In genomic region chr17:48065081-48065501, GRCm38 (mm10) we compare ENCODE assay signal across 17 mouse cellular contexts. TPM values are rescaled to one million over a fixed set of nuclear protein-coding genes. Genes with fewer than 3 reads are reported as not detected.
DNase-seq lines count a peak whose midpoint lies in the region; ATAC-seq lines count a peak whose summit lies in the region.
"Had no signal": no experiment of that assay in that cellular context is flagged by ENCODE, and none has a peak within 500 bp of the region (broad histone marks: within the 10 kb centered on the region; RNA-seq: fewer than 3 reads in every experiment).

No protein-coding gene starts in this region.

- H3K27ac ChIP-seq in forebrain, embryonic 13.5 days: peak overlapping the region; percentile 23; the same call in 1 of the 2 replicates
- H3K27ac ChIP-seq in midbrain, embryonic 12.5 days (replicated peaks): no peak overlapping the region
- H3K27ac ChIP-seq: liver, embryonic 15.5 days had no signal

- 0 out of 2 replicates have a peak, but pooled peaks cover 4% of the 10 kb centered on the region for H3K27me3 ChIP-seq in forebrain, embryonic 13.5 days
- H3K27me3 ChIP-seq in midbrain, embryonic 12.5 days: peaks cover 9% of the 10 kb centered on the region
- H3K27me3 ChIP-seq: liver, embryonic 15.5 days had no signal

- intact Hi-C loops in left cerebral cortex, postnatal 36 days (cut with DNase I): no loop called here

- 9% methylated on average over 5 of the region's 5 CpGs for WGBS in forebrain, embryonic 13.5 days
- 5% methylated on average over 5 of the region's 5 CpGs for WGBS in midbrain, embryonic 12.5 days

- DNase-seq in cerebellum, postnatal 10 days: peak; percentile 68 to 75
- no peak for DNase-seq in cerebellum, adult 18-20 months
- peak; percentile 30 for DNase-seq in Muller cell, postnatal 12 days (ENCODE audit: inconsistent ontology term)
- DNase-seq in thymus, postnatal 10 days (ENCODE audit: low spot score in 2 of 2): no peak
- no peak for DNase-seq in urinary bladder, adult 2 months (ENCODE audit: low spot score)
- no peak for DNase-seq in left cerebral cortex, postnatal 36 days (ENCODE audit: low spot score in 2 of 2)
- DNase-seq: adrenal gland, postnatal 10 days; heart, adult 11 months; lung, postnatal 4 days; right cerebral cortex, postnatal 4 days had no signal

- no peaks in the 10 kb centered on the region for H3K9me3 ChIP-seq in forebrain, embryonic 13.5 days (replicated peaks)
- H3K9me3 ChIP-seq in midbrain, embryonic 12.5 days: no peaks in the 10 kb centered on the region
- H3K9me3 ChIP-seq: liver, embryonic 15.5 days had no signal

- no peak overlapping the region for H3K4me3 ChIP-seq in forebrain, embryonic 13.5 days
- no peak overlapping the region for H3K4me3 ChIP-seq in midbrain, embryonic 12.5 days
- H3K4me3 ChIP-seq: liver, embryonic 15.5 days had no signal

- no peaks in the 10 kb centered on the region for H3K36me3 ChIP-seq in forebrain, embryonic 13.5 days (ENCODE audit: poor library complexity, severe bottlenecking)
- no peaks in the 10 kb centered on the region for H3K36me3 ChIP-seq in midbrain, embryonic 12.5 days
- H3K36me3 ChIP-seq: liver, embryonic 15.5 days had no signal

- peaks cover 36% of the 10 kb centered on the region for H3K4me1 ChIP-seq in forebrain, embryonic 13.5 days
- peaks cover 20% of the 10 kb centered on the region for H3K4me1 ChIP-seq in midbrain, embryonic 12.5 days
- H3K4me1 ChIP-seq: liver, embryonic 15.5 days had no signal

- H3K4me2 ChIP-seq in forebrain, embryonic 13.5 days: 0 out of 2 replicates have a peak overlapping the region, but pooled peaks have one; percentile 1
- no peak overlapping the region for H3K4me2 ChIP-seq in midbrain, embryonic 12.5 days (replicated peaks)
- H3K4me2 ChIP-seq: liver, embryonic 15.5 days had no signal

- peak; percentile 87 for ATAC-seq in forebrain, embryonic 13.5 days
- ATAC-seq in midbrain, embryonic 12.5 days (ENCODE audit: low FRiP score, low read depth): 0 out of 2 replicates have a peak, but pooled peaks have one; percentile 30

- H3K9ac ChIP-seq in forebrain, embryonic 13.5 days: no peak overlapping the region; the same call in 1 of the 2 replicates
- no peak overlapping the region for H3K9ac ChIP-seq in midbrain, embryonic 12.5 days (replicated peaks)
- H3K9ac ChIP-seq: liver, embryonic 15.5 days had no signal

RNA-seq across cellular contexts. Expression of gene 1700067P10Rik, which starts 24.0 kb away (rescaled TPM):
- polyA plus RNA-seq in forebrain, embryonic 13.5 days (2015; fragmentation: Nextera tagmentation; extraction: Ambion mirVana): not detected in 2 replicates
- polyA plus RNA-seq in midbrain, embryonic 12.5 days (2016; fragmentation: Nextera tagmentation; extraction: Ambion mirVana): not detected in 2 replicates
- polyA plus RNA-seq in urinary bladder, adult 2 months (2012; rRNA removed): 0.09 and 0.12 TPM in 2 replicates
- not detected for total RNA-seq in left cerebral cortex, postnatal 36 days (2021)
- total RNA-seq: adrenal gland, postnatal 10 days; layer of hippocampus, postnatal 25 days had no signal
- polyA plus RNA-seq: heart, embryonic 16.5 days; kidney, embryonic 16.5 days; liver, embryonic 15.5 days; stomach, embryonic 16.5 days had no signal

RNA-seq across cellular contexts. Expression of gene 1700122O11Rik, which starts 27.0 kb away (rescaled TPM):
- not detected in 2 replicates for polyA plus RNA-seq in forebrain, embryonic 13.5 days (2015; fragmentation: Nextera tagmentation; extraction: Ambion mirVana)
- not detected in 2 replicates for polyA plus RNA-seq in midbrain, embryonic 12.5 days (2016; fragmentation: Nextera tagmentation; extraction: Ambion mirVana)
- not detected in 2 replicates for polyA plus RNA-seq in urinary bladder, adult 2 months (2012; rRNA removed)
- not detected for total RNA-seq in left cerebral cortex, postnatal 36 days (2021)
- total RNA-seq: adrenal gland, postnatal 10 days; layer of hippocampus, postnatal 25 days had no signal
- polyA plus RNA-seq: heart, embryonic 16.5 days; kidney, embryonic 16.5 days; liver, embryonic 15.5 days; stomach, embryonic 16.5 days had no signal

Comparison
In these comparisons a context has a peak if more than half of its experiments do, and no peak if none do; other contexts are left out.
1. DNase-seq: peak in cerebellum, postnatal 10 days (2 of 2) and Muller cell, postnatal 12 days (single experiment); none in cerebellum, adult 18-20 months (0 of 2), thymus, postnatal 10 days (0 of 2), urinary bladder, adult 2 months (single experiment) and left cerebral cortex, postnatal 36 days (0 of 2).